Mouse (Mus musculus) liver, adult 2 months (tissue): ENCODE data around the gene Wasf2. TPM values are rescaled to one million over a fixed set of nuclear protein-coding genes. Genes with fewer than 3 reads are reported as not detected.
"Not testable (repeated sequence)": the region's sequence is repeated elsewhere in the genome, so short reads cannot be mapped to it uniquely, and the experiment has no call there.

ENCODE experiments used
- DNase-seq: peaks from one replicate; pipeline ENCODE4 v3.0.0-alpha.2; 2011; ENCODE audit warnings: low read depth, low spot score; ENCODE audit errors: extremely low read depth
- H3K27ac ChIP-seq: fragments of 200-500 bp; replicated peaks from 2 replicates; pipeline ENCODE4 v1.5.1; 2012; ENCODE audit warnings: low read depth, mild to moderate bottlenecking, control low read depth, inconsistent platforms, low read length; ENCODE audit not compliant: insufficient read depth
- H3K27me3 ChIP-seq: fragments of 200-500 bp; 2 replicates; pipeline ENCODE4 v1.6.1; 2012; ENCODE audit warnings: mild to moderate bottlenecking, moderate library complexity, low read length, inconsistent platforms; ENCODE audit not compliant: control insufficient read depth, insufficient read depth
- H3K36me3 ChIP-seq: fragments of 200-500 bp; 2 replicates; pipeline ENCODE4 v1.6.1; 2012; ENCODE audit warnings: low read length, inconsistent platforms; ENCODE audit not compliant: control insufficient read depth, insufficient read depth
- H3K4me1 ChIP-seq: fragments of 200-500 bp; 2 replicates; pipeline ENCODE4 v1.6.1; 2011; ENCODE audit warnings: low read length; ENCODE audit not compliant: control insufficient read depth, insufficient read depth
- H3K4me3 ChIP-seq: fragments of 200-500 bp; 2 replicates; pipeline ENCODE4 v1.5.1; 2011; ENCODE audit warnings: low read depth, mild to moderate bottlenecking, control low read depth, low read length, moderate library complexity; ENCODE audit not compliant: insufficient read depth
- H3K79me2 ChIP-seq: fragments of 200-500 bp; 2 replicates; pipeline ENCODE4 v1.6.1; 2012; ENCODE audit warnings: inconsistent platforms, mild to moderate bottlenecking, low read length, moderate library complexity; ENCODE audit not compliant: control insufficient read depth, insufficient read depth
- H3K9ac ChIP-seq: fragments of 200-500 bp; 2 replicates; pipeline ENCODE4 v1.6.1; 2012; ENCODE audit warnings: low read depth, mild to moderate bottlenecking, control low read depth, inconsistent platforms, low read length
- CTCF ChIP-seq: fragments of 200-500 bp; IDR thresholded peaks from 2 replicates; pipeline ENCODE4 v1.5.1; 2011; ENCODE audit warnings: low read depth, low read length, control low read depth
- POLR2A ChIP-seq: fragments of 200-500 bp; IDR thresholded peaks from 2 replicates; pipeline ENCODE4 v1.6.1; 2011; ENCODE audit warnings: low read length, control low read depth; ENCODE audit not compliant: insufficient read depth; ENCODE audit errors: extremely low read depth
- WGBS: fragments of 180-500 bp; shearing (Covaris S2); methylation state at CpG from one replicate; pipeline ENCODE4 v1.1.7; 2018; 5-methylcytosine and 5-hydroxymethylcytosine counted together
- polyA plus RNA-seq: library from polyadenylated mRNA; depleted of rRNA; stranded (reverse); fragments of >200 nt; gene quantifications from 2 replicates; pipeline ENCODE4 v1.2.3, GENCODE M21; 2012
- total RNA-seq: library from RNA; depleted of rRNA; stranded (reverse); fragments of >200 nt; gene quantifications from 2 replicates; pipeline ENCODE4 v1.2.3, GENCODE M21; 2014

Wasf2 gene
- total and polyA plus RNA-seq, 2 experiments, result 6.0 to 17.0 TPM

- Histone ChIP-seq H3K27ac (peak overlapping the region; percentile 81), H3K79me2 (no peaks in the 10 kb centered on the region), H3K27me3 (no peaks in the 10 kb centered on the region), H3K9ac (peak overlapping the region; percentile 51), H3K36me3 (no peaks in the 10 kb centered on the region), H3K4me3 (peak overlapping the region; percentile 52), H3K4me1 (peaks cover 32% of the 10 kb centered on the region)
- WGBS, result 13% methylated on average over 16 of the region's 16 CpGs
- peak; percentile 89 for DNase-seq
- no peak for TF ChIP-seq CTCF
- peak; percentile 28; the same call in 1 of the 2 replicates for TF ChIP-seq POLR2A
These were observed 35.2 kb upstream of the Wasf2 start for GRCm38 (mm10) chr4:133094936-133095733.

- Histone ChIP-seq H3K27ac (peak overlapping the region; percentile 81), H3K4me1 (peaks cover 26% of the 10 kb centered on the region), H3K9ac (peak overlapping the region; percentile 51), H3K4me3 (peak overlapping the region; percentile 52)
- not testable (repeated sequence) for H3K36me3 ChIP-seq, H3K27me3 ChIP-seq, H3K79me2 ChIP-seq
- WGBS, result 0% methylated on average over 2 of the region's 3 CpGs
- peak; percentile 57 for DNase-seq
These were observed 34.6 kb upstream of the Wasf2 start for GRCm38 (mm10) chr4:133095734-133096065.

DNA sequence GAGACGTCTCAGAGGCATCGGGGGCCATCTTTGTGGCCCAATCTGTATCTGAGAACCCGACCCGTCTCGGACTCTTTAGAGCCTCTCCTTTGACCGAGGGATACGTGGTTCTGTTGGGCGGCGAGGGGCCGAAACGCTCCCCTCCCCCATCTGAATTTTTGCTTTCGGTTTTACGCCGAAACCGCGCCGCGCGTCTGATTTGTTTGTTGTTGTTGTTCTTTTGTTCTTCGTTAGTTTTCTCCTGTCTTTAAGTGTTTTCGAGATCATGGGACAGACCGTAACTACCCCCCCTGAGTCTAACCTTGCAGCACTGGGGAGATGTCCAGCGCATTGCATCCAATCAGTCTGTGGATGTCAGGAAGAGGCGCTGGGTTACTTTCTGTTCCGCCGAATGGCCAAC lies 33.6 kb upstream of the Wasf2 start:
- not testable (repeated sequence) for H3K36me3 ChIP-seq, H3K79me2 ChIP-seq, DNase-seq, H3K9ac ChIP-seq, H3K27me3 ChIP-seq
- 0 out of 2 replicates have a peak overlapping the region, but pooled peaks have one; percentile 50 for H3K27ac ChIP-seq
- peaks cover 19% of the 10 kb centered on the region for H3K4me1 ChIP-seq
- H3K4me3 ChIP-seq, result peak overlapping the region; percentile 39
- WGBS, result under 1% methylated on average over 15 of the region's 26 CpGs

GRCm38 (mm10) chr4:133101751-133102150 lies 28.6 kb upstream of the Wasf2 start:
- Histone ChIP-seq H3K79me2 (no peaks in the 10 kb centered on the region), H3K36me3 (no peaks in the 10 kb centered on the region), H3K27ac (no peak overlapping the region), H3K4me1 (peaks cover 14% of the 10 kb centered on the region), H3K4me3 (no peak overlapping the region), H3K27me3 (no peaks in the 10 kb centered on the region), H3K9ac (no peak overlapping the region)
- TF ChIP-seq POLR2A, result no peak
- no peak for DNase-seq
- 72% methylated on average over 9 of the region's 9 CpGs for WGBS

- Histone ChIP-seq H3K4me1 (peaks cover 15% of the 10 kb centered on the region), H3K27ac (peak overlapping the region; percentile 3; the same call in 1 of the 2 replicates), H3K79me2 (no peaks in the 10 kb centered on the region), H3K4me3 (0 out of 2 replicates have a peak overlapping the region, but pooled peaks have one; percentile 11), H3K36me3 (no peaks in the 10 kb centered on the region), H3K9ac (0 out of 2 replicates have a peak overlapping the region, but pooled peaks have one; percentile 3), H3K27me3 (no peaks in the 10 kb centered on the region)
- peak; percentile 75 for DNase-seq
- whole genome bisulfite sequencing, result 10% methylated on average over 14 of the region's 16 CpGs
- TF ChIP-seq CTCF, result no peak
- no peak for TF ChIP-seq POLR2A
These were observed 26.6 kb upstream of the Wasf2 start for GRCm38 (mm10) chr4:133103525-133104193.

DNA sequence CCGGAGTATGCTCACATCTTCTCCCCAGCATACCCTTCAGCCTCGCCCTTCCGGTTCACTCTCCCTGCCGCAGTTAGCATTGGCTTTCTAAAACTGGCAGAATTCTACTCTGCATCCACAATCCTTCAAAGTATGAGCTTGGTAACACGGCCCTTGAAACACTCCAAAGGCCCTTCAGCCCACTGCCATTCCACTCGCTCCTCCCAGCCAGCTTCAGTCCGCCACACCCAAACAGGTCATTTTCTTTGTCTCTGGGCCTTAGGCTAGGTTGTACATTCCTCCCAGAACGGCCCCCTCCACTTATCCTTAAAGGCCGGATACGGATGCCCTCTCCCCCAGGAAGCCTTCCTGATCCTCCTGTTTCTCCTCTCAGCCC lies 26.1 kb upstream of the Wasf2 start:
- H3K27me3 ChIP-seq, result no peaks in the 10 kb centered on the region
- no peak overlapping the region for H3K9ac ChIP-seq
- WGBS, result 43% methylated on average over 10 of the region's 10 CpGs

More for the DNA sequence above, 26.1 kb upstream of the Wasf2 start:
- Histone ChIP-seq H3K4me1 (peaks cover 15% of the 10 kb centered on the region), H3K4me3 (no peak overlapping the region), H3K79me2 (no peaks in the 10 kb centered on the region), H3K36me3 (no peaks in the 10 kb centered on the region), H3K27ac (peak overlapping the region; percentile 39)
- DNase-seq, result no peak
- TF ChIP-seq CTCF, result no peak
- TF ChIP-seq POLR2A, result no peak
